Mouse (Mus musculus): Measurements from ENCODE around the gene Rhobtb1. TPM values are rescaled to one million over a fixed set of nuclear protein-coding genes. Genes with fewer than 3 reads are reported as not detected.

Gene Rhobtb1
- polyA plus RNA-seq, 1 experiment from 2014 or later: 17.4 TPM

- Histone ChIP-seq H3K9ac (ENCODE audit: low read depth, low read length) (no peak overlapping the region), H3K4me3 (ENCODE audit: low read depth, low read length) (no peak overlapping the region), H3K9me3 (ENCODE audit: control insufficient read depth, low read length) (no peaks in the 10 kb centered on the region), H3K4me1 (replicated peaks; ENCODE audit: control insufficient read depth, insufficient read depth, low read length) (peaks cover 20% of the 10 kb centered on the region), H3K27me3 (replicated peaks; ENCODE audit: control insufficient read depth, insufficient read depth, low read length) (no peaks in the 10 kb centered on the region), H3K4me2 (peak overlapping the region; percentile 18; the same call in 1 of the 2 replicates), H3K36me3 (ENCODE audit: control insufficient read depth, insufficient read depth, low read length) (peaks cover 4% of the 10 kb centered on the region; the same call in 1 of the 2 replicates), H3K27ac (ENCODE audit: low read depth, low read length) (no peak overlapping the region)
- DNase-seq (ENCODE audit: low spot score) (no peak), ATAC-seq (replicated peaks; ENCODE audit: low FRiP score) (peak; percentile 47; the same call in 1 of the 2 replicates)
- WGBS: 50% methylated on average over 14 of the region's 14 CpGs
Measured at GRCm38 (mm10) chr10:69218458-69219288, 67.4 kb downstream of the Rhobtb1 start.

DNA sequence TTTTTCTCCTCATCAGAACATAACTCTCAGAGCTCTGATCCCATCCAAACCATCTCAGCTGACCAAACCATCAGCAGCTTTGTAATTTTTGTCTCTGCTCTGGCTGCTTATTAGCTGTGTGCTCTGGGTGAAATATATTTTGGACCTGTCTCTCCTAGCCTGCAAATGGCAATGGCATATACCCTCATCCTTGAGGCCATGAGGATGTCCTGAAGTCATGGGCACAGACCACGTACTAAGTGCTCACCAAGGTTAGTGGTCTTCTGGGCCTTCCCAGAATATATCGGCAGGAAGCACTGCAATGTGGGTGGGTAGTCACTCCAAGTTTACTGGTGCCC lies 68.0 kb downstream of the Rhobtb1 start:
- Histone ChIP-seq H3K9ac (ENCODE audit: low read depth, low read length) (no peak overlapping the region), H3K27me3 (replicated peaks; ENCODE audit: control insufficient read depth, insufficient read depth, low read length) (no peaks in the 10 kb centered on the region), H3K36me3 (ENCODE audit: control insufficient read depth, insufficient read depth, low read length) (peaks cover 4% of the 10 kb centered on the region; the same call in 1 of the 2 replicates), H3K4me3 (ENCODE audit: low read depth, low read length) (no peak overlapping the region), H3K4me2 (peak overlapping the region; percentile 18; the same call in 1 of the 2 replicates), H3K4me1 (replicated peaks; ENCODE audit: control insufficient read depth, insufficient read depth, low read length) (peaks cover 14% of the 10 kb centered on the region), H3K27ac (ENCODE audit: low read depth, low read length) (no peak overlapping the region), H3K9me3 (ENCODE audit: control insufficient read depth, low read length) (no peaks in the 10 kb centered on the region)
- DNase-seq (ENCODE audit: low spot score) (no peak), ATAC-seq (replicated peaks; ENCODE audit: low FRiP score) (no peak)
- 70% methylated on average over 2 of the region's 2 CpGs for WGBS

DNA sequence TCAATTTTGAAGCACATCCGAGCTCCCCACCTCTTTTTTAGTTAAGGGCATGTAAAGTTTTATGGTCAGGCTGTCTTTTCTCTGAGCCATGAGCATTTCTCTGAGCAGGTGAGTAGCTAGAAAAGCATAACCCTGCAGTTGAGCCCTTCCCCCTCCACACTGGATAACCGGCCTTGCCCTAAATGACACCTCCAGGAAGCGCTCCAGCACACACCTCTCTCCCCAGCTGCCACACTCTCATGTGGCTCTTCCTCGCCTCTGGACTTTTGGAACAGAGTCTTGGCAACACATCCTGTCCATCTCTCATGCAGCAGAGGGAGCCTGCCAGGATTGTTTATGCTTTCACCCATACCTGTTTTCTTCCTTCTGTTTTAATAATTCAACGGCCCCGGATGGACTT lies 69.1 kb downstream of the Rhobtb1 start:
- ATAC-seq (replicated peaks; ENCODE audit: low FRiP score): no peak

GRCm38 (mm10) chr10:69221148-69221547 lies 69.9 kb downstream of the Rhobtb1 start:
- Histone ChIP-seq H3K4me1 (replicated peaks; ENCODE audit: control insufficient read depth, insufficient read depth, low read length) (peaks cover 11% of the 10 kb centered on the region), H3K9ac (ENCODE audit: low read depth, low read length) (no peak overlapping the region), H3K36me3 (ENCODE audit: control insufficient read depth, insufficient read depth, low read length) (peaks cover 4% of the 10 kb centered on the region; the same call in 1 of the 2 replicates), H3K4me3 (ENCODE audit: low read depth, low read length) (no peak overlapping the region), H3K9me3 (ENCODE audit: control insufficient read depth, low read length) (no peaks in the 10 kb centered on the region), H3K4me2 (no peak overlapping the region), H3K27ac (ENCODE audit: low read depth, low read length) (no peak overlapping the region), H3K27me3 (replicated peaks; ENCODE audit: control insufficient read depth, insufficient read depth, low read length) (no peaks in the 10 kb centered on the region)
- DNase-seq (ENCODE audit: low spot score) (no peak), ATAC-seq (replicated peaks; ENCODE audit: low FRiP score) (no peak)
- WGBS: 82% methylated on average over 9 of the region's 9 CpGs

More for the DNA sequence above, 69.1 kb downstream of the Rhobtb1 start:
- Histone ChIP-seq H3K9ac (ENCODE audit: low read depth, low read length) (no peak overlapping the region), H3K4me3 (ENCODE audit: low read depth, low read length) (no peak overlapping the region), H3K4me2 (no peak overlapping the region), H3K36me3 (ENCODE audit: control insufficient read depth, insufficient read depth, low read length) (peaks cover 4% of the 10 kb centered on the region; the same call in 1 of the 2 replicates), H3K27ac (ENCODE audit: low read depth, low read length) (no peak overlapping the region), H3K27me3 (replicated peaks; ENCODE audit: control insufficient read depth, insufficient read depth, low read length) (no peaks in the 10 kb centered on the region), H3K9me3 (ENCODE audit: control insufficient read depth, low read length) (no peaks in the 10 kb centered on the region), H3K4me1 (replicated peaks; ENCODE audit: control insufficient read depth, insufficient read depth, low read length) (peaks cover 11% of the 10 kb centered on the region)
- WGBS: 82% methylated on average over 6 of the region's 6 CpGs
- DNase-seq (ENCODE audit: low spot score): no peak

- no peak overlapping the region for H3K27ac ChIP-seq (ENCODE audit: low read depth, low read length)
- no peak overlapping the region for H3K9ac ChIP-seq (ENCODE audit: low read depth, low read length)
- ATAC-seq (replicated peaks; ENCODE audit: low FRiP score) (peak; percentile 88), DNase-seq (ENCODE audit: low spot score) (no peak)
- H3K4me2 ChIP-seq: no peak overlapping the region
- H3K36me3 ChIP-seq (ENCODE audit: control insufficient read depth, insufficient read depth, low read length): no peaks in the 10 kb centered on the region; the same call in 1 of the 2 replicates
- no peaks in the 10 kb centered on the region for H3K9me3 ChIP-seq (ENCODE audit: control insufficient read depth, low read length)
- no peak overlapping the region for H3K4me3 ChIP-seq (ENCODE audit: low read depth, low read length)
- 49% methylated on average over 3 of the region's 3 CpGs for WGBS
- no peaks in the 10 kb centered on the region for H3K27me3 ChIP-seq (replicated peaks; ENCODE audit: control insufficient read depth, insufficient read depth, low read length)
- peaks cover 11% of the 10 kb centered on the region for H3K4me1 ChIP-seq (replicated peaks; ENCODE audit: control insufficient read depth, insufficient read depth, low read length)
Measured at GRCm38 (mm10) chr10:69221955-69222354, 70.7 kb downstream of the Rhobtb1 start.

DNA sequence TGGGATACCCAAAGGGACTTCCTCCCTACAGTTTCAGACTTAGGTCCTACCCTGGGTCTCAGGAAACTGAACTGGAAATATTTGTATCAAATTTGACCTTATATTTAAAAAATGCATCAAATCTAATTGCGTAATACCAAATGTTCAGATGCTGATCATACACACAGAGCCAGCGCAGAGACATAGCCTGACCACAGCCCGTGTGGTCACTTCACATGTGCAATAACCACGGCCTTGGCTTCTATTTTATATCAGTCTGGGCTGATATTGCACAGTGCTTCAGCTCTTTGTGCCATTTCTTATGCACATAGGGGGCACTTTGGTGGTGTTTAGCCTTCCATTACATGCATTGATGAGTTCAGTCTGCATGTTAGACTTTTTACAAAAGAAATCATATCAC lies 72.0 kb downstream of the Rhobtb1 start:
- 88% methylated on average over 4 of the region's 4 CpGs for WGBS
- DNase-seq (ENCODE audit: low spot score) (no peak), ATAC-seq (replicated peaks; ENCODE audit: low FRiP score) (no peak)
- peaks cover 11% of the 10 kb centered on the region for H3K4me1 ChIP-seq (replicated peaks; ENCODE audit: control insufficient read depth, insufficient read depth, low read length)
- no peak overlapping the region for H3K27ac ChIP-seq (ENCODE audit: low read depth, low read length)
- H3K9me3 ChIP-seq (ENCODE audit: control insufficient read depth, low read length): no peaks in the 10 kb centered on the region
- H3K4me2 ChIP-seq: no peak overlapping the region
- H3K27me3 ChIP-seq (replicated peaks; ENCODE audit: control insufficient read depth, insufficient read depth, low read length): no peaks in the 10 kb centered on the region
- H3K36me3 ChIP-seq (ENCODE audit: control insufficient read depth, insufficient read depth, low read length): no peaks in the 10 kb centered on the region; the same call in 1 of the 2 replicates
- no peak overlapping the region for H3K4me3 ChIP-seq (ENCODE audit: low read depth, low read length)
- H3K9ac ChIP-seq (ENCODE audit: low read depth, low read length): no peak overlapping the region

DNA sequence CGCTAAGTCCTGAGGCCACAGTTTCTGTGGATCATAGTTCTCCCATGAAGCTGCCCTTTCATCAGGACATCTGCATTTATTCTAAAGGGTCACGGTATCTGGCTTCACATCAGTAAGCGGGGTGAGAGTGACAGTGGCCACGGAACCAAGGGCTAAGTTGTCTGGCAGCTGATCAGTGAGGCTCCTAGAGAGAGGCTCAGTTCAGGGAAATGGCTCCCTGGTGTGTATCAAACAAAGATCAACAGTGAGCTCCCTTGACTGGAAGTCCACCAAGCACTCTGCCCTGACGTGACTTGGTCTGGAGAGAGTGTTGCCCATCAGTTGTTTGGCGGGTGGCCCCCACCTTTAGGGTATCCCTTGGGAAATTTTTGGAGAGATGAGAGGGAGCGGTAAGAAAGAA lies 73.0 kb downstream of the Rhobtb1 start:
- Histone ChIP-seq H3K4me1 (replicated peaks; ENCODE audit: control insufficient read depth, insufficient read depth, low read length) (peaks cover 2% of the 10 kb centered on the region), H3K27ac (ENCODE audit: low read depth, low read length) (no peak overlapping the region), H3K36me3 (ENCODE audit: control insufficient read depth, insufficient read depth, low read length) (no peaks in the 10 kb centered on the region; the same call in 1 of the 2 replicates), H3K9ac (ENCODE audit: low read depth, low read length) (no peak overlapping the region), H3K4me2 (no peak overlapping the region), H3K4me3 (ENCODE audit: low read depth, low read length) (no peak overlapping the region), H3K9me3 (ENCODE audit: control insufficient read depth, low read length) (no peaks in the 10 kb centered on the region), H3K27me3 (replicated peaks; ENCODE audit: control insufficient read depth, insufficient read depth, low read length) (no peaks in the 10 kb centered on the region)
- WGBS: 76% methylated on average over 7 of the region's 7 CpGs
- no peak for ATAC-seq (replicated peaks; ENCODE audit: low FRiP score)
- DNase-seq (ENCODE audit: low spot score): no peak

- H3K9me3 ChIP-seq (ENCODE audit: control insufficient read depth, low read length): no peaks in the 10 kb centered on the region
- no peak overlapping the region for H3K4me3 ChIP-seq (ENCODE audit: low read depth, low read length)
- no peak overlapping the region for H3K27ac ChIP-seq (ENCODE audit: low read depth, low read length)
- DNase-seq (ENCODE audit: low spot score) (no peak), ATAC-seq (replicated peaks; ENCODE audit: low FRiP score) (no peak)
- no peaks in the 10 kb centered on the region for H3K4me1 ChIP-seq (replicated peaks; ENCODE audit: control insufficient read depth, insufficient read depth, low read length)
- no peak overlapping the region for H3K9ac ChIP-seq (ENCODE audit: low read depth, low read length)
- 87% methylated on average over 5 of the region's 5 CpGs for WGBS
- H3K4me2 ChIP-seq: no peak overlapping the region
- H3K27me3 ChIP-seq (replicated peaks; ENCODE audit: control insufficient read depth, insufficient read depth, low read length): no peaks in the 10 kb centered on the region
- no peaks in the 10 kb centered on the region; the same call in 1 of the 2 replicates for H3K36me3 ChIP-seq (ENCODE audit: control insufficient read depth, insufficient read depth, low read length)
Measured at GRCm38 (mm10) chr10:69225471-69225870, 74.2 kb downstream of the Rhobtb1 start.

DNA sequence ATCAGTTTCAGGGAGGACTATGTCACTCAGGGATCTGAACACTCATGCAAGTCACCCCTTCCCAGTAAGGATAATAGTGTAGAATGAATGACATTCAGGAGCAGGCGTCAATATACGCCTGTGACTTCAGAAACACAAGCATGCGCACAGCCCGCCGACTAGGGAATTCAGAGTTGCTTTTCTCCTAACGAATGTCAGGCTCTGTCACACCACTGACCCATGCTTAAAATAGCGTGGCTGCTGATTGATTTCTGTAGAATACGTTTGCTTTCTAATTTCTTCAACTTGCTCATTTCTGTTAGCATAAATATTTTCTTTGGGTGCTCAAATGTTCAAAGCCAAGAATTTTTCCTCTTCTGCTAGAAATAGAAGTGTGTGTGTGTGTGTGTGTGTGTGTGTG lies 74.7 kb downstream of the Rhobtb1 start:
- H3K27me3 ChIP-seq (replicated peaks; ENCODE audit: control insufficient read depth, insufficient read depth, low read length): no peaks in the 10 kb centered on the region
- H3K9me3 ChIP-seq (ENCODE audit: control insufficient read depth, low read length): no peaks in the 10 kb centered on the region
- WGBS: 87% methylated on average over 8 of the region's 8 CpGs
- no peak overlapping the region for H3K9ac ChIP-seq (ENCODE audit: low read depth, low read length)
- H3K27ac ChIP-seq (ENCODE audit: low read depth, low read length): no peak overlapping the region
- ATAC-seq (replicated peaks; ENCODE audit: low FRiP score): no peak
- H3K4me1 ChIP-seq (replicated peaks; ENCODE audit: control insufficient read depth, insufficient read depth, low read length): no peaks in the 10 kb centered on the region
- no peaks in the 10 kb centered on the region; the same call in 1 of the 2 replicates for H3K36me3 ChIP-seq (ENCODE audit: control insufficient read depth, insufficient read depth, low read length)
- DNase-seq (ENCODE audit: low spot score): no peak
- no peak overlapping the region for H3K4me3 ChIP-seq (ENCODE audit: low read depth, low read length)
- H3K4me2 ChIP-seq: no peak overlapping the region
